Mouse (Mus musculus): ENCODE data around the gene Map2. TPM values are rescaled to one million over a fixed set of nuclear protein-coding genes. Genes with fewer than 3 reads are reported as not detected.

Map2 gene
- polyA plus RNA-seq, 1 experiment: 2.4 TPM

DNA sequence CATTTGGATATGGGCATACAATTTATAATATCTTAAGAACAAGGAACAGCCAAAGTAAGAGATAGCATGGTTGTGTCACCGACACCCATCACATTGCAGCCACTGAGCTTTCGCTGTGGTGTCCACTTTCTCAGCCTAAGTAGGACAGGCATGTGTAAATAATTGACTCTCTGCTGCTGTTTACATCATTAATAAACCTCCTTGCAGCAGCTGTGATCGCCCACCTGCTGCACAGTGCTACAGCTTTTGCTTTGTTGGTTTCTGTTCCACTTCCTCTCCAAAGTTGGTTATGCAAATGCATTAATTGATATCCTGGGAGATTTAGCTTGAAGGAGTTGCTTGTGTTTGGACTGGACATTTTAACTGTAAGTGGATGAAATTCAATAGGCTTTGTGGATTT lies 53.1 kb downstream of the Map2 start:
- no peaks in the 10 kb centered on the region for H3K79me2 ChIP-seq (ENCODE audit: control insufficient read depth, insufficient read depth)
- TF ChIP-seq USF1 (IDR thresholded peaks at IDR 0.05; ENCODE audit: low read depth) (no peak), MYOD1 (IDR thresholded peaks at IDR 0.05; ENCODE audit: control insufficient read depth in 1 of 3, insufficient read length in 2 of 3, low read depth in 2 of 3) (peak in 1 of 3 experiments; percentile 53)
- H3K27me3 ChIP-seq (ENCODE audit: control insufficient read depth, insufficient read depth, insufficient read length): no peaks in the 10 kb centered on the region
- no peak overlapping the region for H3K4me2 ChIP-seq (ENCODE audit: low read depth)
- no peaks in the 10 kb centered on the region for H3K36me3 ChIP-seq (ENCODE audit: control insufficient read depth, insufficient read depth)
- no peak overlapping the region for H3K4me3 ChIP-seq
- H3ac ChIP-seq (ENCODE audit: control insufficient read depth, insufficient read length): no peak overlapping the region

DNA sequence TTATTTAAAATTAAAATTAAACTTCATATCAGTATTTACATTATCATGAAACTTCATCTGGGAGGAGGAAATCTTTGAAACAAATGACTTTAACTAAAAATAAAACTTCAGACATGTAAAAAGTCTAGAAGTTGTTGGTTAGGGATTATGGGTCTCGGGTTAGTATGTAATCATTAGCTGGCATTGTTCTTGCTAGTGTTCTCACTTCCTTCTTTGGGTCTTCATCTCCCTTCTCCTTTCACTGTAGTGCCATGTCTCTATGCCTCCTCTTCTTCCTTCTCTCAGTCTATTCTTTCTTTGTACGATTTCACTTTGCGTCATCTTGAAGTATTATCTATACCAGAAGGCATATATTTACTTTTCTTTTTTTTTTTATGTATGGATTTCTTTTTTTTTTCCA lies 55.3 kb downstream of the Map2 start:
- H3K4me3 ChIP-seq: no peak overlapping the region
- no peaks in the 10 kb centered on the region for H3K79me2 ChIP-seq (ENCODE audit: control insufficient read depth, insufficient read depth)
- TF ChIP-seq E2F4 (IDR thresholded peaks at IDR 0.05; ENCODE audit: insufficient read depth) (no peak), REST (IDR thresholded peaks at IDR 0.05; ENCODE audit: insufficient read depth, insufficient read length) (no peak), MYOG (IDR thresholded peaks at IDR 0.05; ENCODE audit: control insufficient read depth in 1 of 3, insufficient read depth in 1 of 3, insufficient read length in 2 of 3, low read depth in 2 of 3) (no peak), MYOD1 (IDR thresholded peaks at IDR 0.05; ENCODE audit: control insufficient read depth in 1 of 3, insufficient read length in 2 of 3, low read depth in 2 of 3) (no peak), MAX (IDR thresholded peaks at IDR 0.05; ENCODE audit: low read depth) (no peak), POLR2A (IDR thresholded peaks at IDR 0.05; ENCODE audit: insufficient read length, low read depth) (no peak), CEBPB (IDR thresholded peaks at IDR 0.05; ENCODE audit: insufficient read depth, poor library complexity, severe bottlenecking) (no peak), SRF (IDR thresholded peaks at IDR 0.05; ENCODE audit: control insufficient read depth, insufficient read length, low read depth) (no peak)
- H3ac ChIP-seq (ENCODE audit: control insufficient read depth, insufficient read length): no peak overlapping the region
- H3K36me3 ChIP-seq (ENCODE audit: control insufficient read depth, insufficient read depth): no peaks in the 10 kb centered on the region
- H3K4me2 ChIP-seq (ENCODE audit: low read depth): no peak overlapping the region
- no peaks in the 10 kb centered on the region for H3K27me3 ChIP-seq (ENCODE audit: control insufficient read depth, insufficient read depth, insufficient read length)

GRCm38 (mm10) chr1:66231963-66232362 lies 56.9 kb downstream of the Map2 start:
- Histone ChIP-seq H3K4me3 (no peak overlapping the region), H3K27me3 (ENCODE audit: control insufficient read depth, insufficient read depth, insufficient read length) (no peaks in the 10 kb centered on the region), H3K4me2 (ENCODE audit: low read depth) (no peak overlapping the region), H3K36me3 (ENCODE audit: control insufficient read depth, insufficient read depth) (no peaks in the 10 kb centered on the region), H3ac (ENCODE audit: control insufficient read depth, insufficient read length) (no peak overlapping the region), H3K79me2 (ENCODE audit: control insufficient read depth, insufficient read depth) (no peaks in the 10 kb centered on the region)
- no peak for TF ChIP-seq CEBPB (IDR thresholded peaks at IDR 0.05; ENCODE audit: insufficient read depth, poor library complexity, severe bottlenecking)
- TF ChIP-seq TCF12 (IDR thresholded peaks at IDR 0.05; ENCODE audit: insufficient read depth, poor library complexity, severe bottlenecking): no peak
- no peak for TF ChIP-seq POLR2A (IDR thresholded peaks at IDR 0.05; ENCODE audit: insufficient read length, low read depth)
- TF ChIP-seq MYOD1 (IDR thresholded peaks at IDR 0.05; ENCODE audit: control insufficient read depth in 1 of 3, insufficient read length in 2 of 3, low read depth in 2 of 3): no peak
- no peak for TF ChIP-seq POLR2AphosphoS2 (IDR thresholded peaks at IDR 0.05; ENCODE audit: insufficient read length, low read depth)
- no peak for TF ChIP-seq REST (IDR thresholded peaks at IDR 0.05; ENCODE audit: insufficient read depth, insufficient read length)
- TF ChIP-seq MYOG (IDR thresholded peaks at IDR 0.05; ENCODE audit: control insufficient read depth in 1 of 3, insufficient read depth in 1 of 3, insufficient read length in 2 of 3, low read depth in 2 of 3): no peak
- TF ChIP-seq TCF3 (IDR thresholded peaks at IDR 0.05; ENCODE audit: insufficient read length, low read depth): no peak
- no peak for TF ChIP-seq MAX (IDR thresholded peaks at IDR 0.05; ENCODE audit: low read depth)
- TF ChIP-seq E2F4 (IDR thresholded peaks at IDR 0.05; ENCODE audit: insufficient read depth): no peak
- TF ChIP-seq SRF (IDR thresholded peaks at IDR 0.05; ENCODE audit: control insufficient read depth, insufficient read length, low read depth): no peak
- TF ChIP-seq USF1 (IDR thresholded peaks at IDR 0.05; ENCODE audit: low read depth): no peak

DNA sequence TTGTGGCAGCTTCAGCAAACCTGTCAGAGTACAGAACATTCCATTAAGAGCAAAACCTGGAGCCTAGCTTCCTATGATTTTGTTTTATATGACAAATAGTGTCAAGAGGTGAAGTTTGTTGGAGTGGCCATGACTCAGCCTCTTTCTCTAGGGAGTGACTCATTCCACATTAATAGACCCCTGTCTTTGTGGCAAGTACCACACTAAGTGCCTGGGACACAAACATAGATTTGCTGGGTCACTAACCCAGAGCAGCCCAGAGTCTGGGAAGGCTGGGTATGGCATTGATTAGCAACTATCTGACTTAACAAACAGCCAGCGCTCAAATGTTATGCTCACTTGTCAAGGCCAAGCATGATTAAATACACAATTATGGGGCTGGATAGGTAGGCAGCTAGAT lies 69.8 kb downstream of the Map2 start:
- Histone ChIP-seq H3K4me3 (no peak overlapping the region), H3K36me3 (ENCODE audit: control insufficient read depth, insufficient read depth) (no peaks in the 10 kb centered on the region), H3K79me2 (ENCODE audit: control insufficient read depth, insufficient read depth) (no peaks in the 10 kb centered on the region), H3K27me3 (ENCODE audit: control insufficient read depth, insufficient read depth, insufficient read length) (no peaks in the 10 kb centered on the region), H3ac (ENCODE audit: control insufficient read depth, insufficient read length) (no peak overlapping the region), H3K4me2 (ENCODE audit: low read depth) (peak overlapping the region; percentile 57)
- no peak for TF ChIP-seq MYOG (IDR thresholded peaks at IDR 0.05; ENCODE audit: control insufficient read depth in 1 of 3, insufficient read depth in 1 of 3, insufficient read length in 2 of 3, low read depth in 2 of 3)
- TF ChIP-seq REST (IDR thresholded peaks at IDR 0.05; ENCODE audit: insufficient read depth, insufficient read length): no peak
- no peak for TF ChIP-seq MAX (IDR thresholded peaks at IDR 0.05; ENCODE audit: low read depth)
- no peak for TF ChIP-seq USF1 (IDR thresholded peaks at IDR 0.05; ENCODE audit: low read depth)
- TF ChIP-seq MYOD1 (IDR thresholded peaks at IDR 0.05; ENCODE audit: control insufficient read depth in 1 of 3, insufficient read length in 2 of 3, low read depth in 2 of 3): no peak
- no peak for TF ChIP-seq E2F4 (IDR thresholded peaks at IDR 0.05; ENCODE audit: insufficient read depth)
- TF ChIP-seq TCF12 (IDR thresholded peaks at IDR 0.05; ENCODE audit: insufficient read depth, poor library complexity, severe bottlenecking): no peak
- no peak for TF ChIP-seq CEBPB (IDR thresholded peaks at IDR 0.05; ENCODE audit: insufficient read depth, poor library complexity, severe bottlenecking)
- TF ChIP-seq POLR2A (IDR thresholded peaks at IDR 0.05; ENCODE audit: insufficient read length, low read depth): no peak
- no peak for TF ChIP-seq POLR2AphosphoS2 (IDR thresholded peaks at IDR 0.05; ENCODE audit: insufficient read length, low read depth)
- TF ChIP-seq TCF3 (IDR thresholded peaks at IDR 0.05; ENCODE audit: insufficient read length, low read depth): no peak
- TF ChIP-seq SRF (IDR thresholded peaks at IDR 0.05; ENCODE audit: control insufficient read depth, insufficient read length, low read depth): no peak

DNA sequence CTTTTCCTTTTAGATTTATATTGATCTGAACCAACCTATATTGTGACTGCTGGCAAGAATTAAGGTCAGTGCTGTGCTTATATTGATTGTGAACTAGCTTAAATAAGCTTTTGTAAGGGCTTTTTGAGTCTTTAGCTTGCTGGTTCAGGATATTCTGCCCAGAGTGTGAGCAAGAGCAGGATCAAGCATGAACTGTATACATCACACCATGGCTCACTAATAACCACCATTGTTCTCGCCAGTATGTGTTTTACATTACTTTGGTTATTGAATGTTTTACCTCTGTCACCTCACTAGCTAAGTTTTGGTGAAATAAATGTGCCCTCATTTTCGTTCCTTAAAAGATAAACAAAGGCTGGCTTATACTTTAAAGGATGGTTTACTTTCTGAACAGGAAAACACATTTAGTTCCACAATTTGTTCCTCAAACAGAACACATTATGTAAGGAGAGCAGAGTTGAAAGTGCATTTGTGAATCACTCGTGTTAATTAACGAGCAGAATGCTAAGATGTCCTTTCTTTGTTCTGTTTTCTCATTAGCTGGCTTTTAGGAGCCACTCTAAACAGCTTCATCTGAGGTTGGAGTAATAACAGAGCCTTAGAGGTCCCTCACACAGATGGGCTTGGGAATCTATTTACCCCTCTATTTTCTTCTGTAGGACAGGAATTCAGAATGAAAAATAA lies 76.7 kb downstream of the Map2 start:
- Histone ChIP-seq H3K4me3 (no peak overlapping the region), H3K36me3 (ENCODE audit: control insufficient read depth, insufficient read depth) (no peaks in the 10 kb centered on the region), H3K79me2 (ENCODE audit: control insufficient read depth, insufficient read depth) (no peaks in the 10 kb centered on the region), H3K27me3 (ENCODE audit: control insufficient read depth, insufficient read depth, insufficient read length) (no peaks in the 10 kb centered on the region), H3K4me2 (ENCODE audit: low read depth) (no peak overlapping the region), H3ac (ENCODE audit: control insufficient read depth, insufficient read length) (no peak overlapping the region)
- TF ChIP-seq CEBPB (IDR thresholded peaks at IDR 0.05; ENCODE audit: insufficient read depth, poor library complexity, severe bottlenecking) (no peak), TCF12 (IDR thresholded peaks at IDR 0.05; ENCODE audit: insufficient read depth, poor library complexity, severe bottlenecking) (no peak), TCF3 (IDR thresholded peaks at IDR 0.05; ENCODE audit: insufficient read length, low read depth) (no peak), SRF (IDR thresholded peaks at IDR 0.05; ENCODE audit: control insufficient read depth, insufficient read length, low read depth) (no peak), MAX (IDR thresholded peaks at IDR 0.05; ENCODE audit: low read depth) (no peak), MYOG (IDR thresholded peaks at IDR 0.05; ENCODE audit: control insufficient read depth in 1 of 3, insufficient read depth in 1 of 3, insufficient read length in 2 of 3, low read depth in 2 of 3) (no peak), E2F4 (IDR thresholded peaks at IDR 0.05; ENCODE audit: insufficient read depth) (no peak), USF1 (IDR thresholded peaks at IDR 0.05; ENCODE audit: low read depth) (no peak), POLR2A (IDR thresholded peaks at IDR 0.05; ENCODE audit: insufficient read length, low read depth) (no peak), POLR2AphosphoS2 (IDR thresholded peaks at IDR 0.05; ENCODE audit: insufficient read length, low read depth) (no peak), REST (IDR thresholded peaks at IDR 0.05; ENCODE audit: insufficient read depth, insufficient read length) (no peak), MYOD1 (IDR thresholded peaks at IDR 0.05; ENCODE audit: control insufficient read depth in 1 of 3, insufficient read length in 2 of 3, low read depth in 2 of 3) (no peak)
